Mouse (Mus musculus) gastrocnemius, postnatal 36 days (tissue): Measurements from ENCODE around the gene Gm9887. TPM values are rescaled to one million over a fixed set of nuclear protein-coding genes. Genes with fewer than 3 reads are reported as not detected.
"Not testable (repeated sequence)": the region's sequence is repeated elsewhere in the genome, so short reads cannot be mapped to it uniquely, and the experiment has no call there.

Experiments used
- DNase-seq, 2 experiments: peaks; one replicate each; pipeline ENCODE4 v3.0.0; 2022
- intact Hi-C: fragments of 180-260 bp; cut with DNase I; formaldehyde crosslinking; loops from one replicate; pipeline ENCODE4 v1.15.1; 2025
- microRNA-seq, 2 experiments: library from miRNA; unstranded; fragments of <30 nt; microRNA quantifications; one replicate each; pipeline ENCODE4 v1.2.0; 2021
- total RNA-seq, 2 experiments: library from RNA; stranded (reverse); gene quantifications; 2 replicates each; pipeline ENCODE4 v1.2.3; 2021

Gm9887 gene
- total RNA-seq, 2 experiments from 2014 or later, result not detected

- intact Hi-C loops, result no loop called here
These were observed 9.9 kb downstream of the Gm9887 start for GRCm38 (mm10) chr12:69362388-69362787.

GRCm38 (mm10) chr12:69361919-69362318 is 10.3 kb downstream of the Gm9887 start:
- no peak for DNase-seq
- intact Hi-C loops, result no loop called here

More at GRCm38 (mm10) chr12:69362388-69362787, 9.9 kb downstream of the Gm9887 start:
- DNase-seq, result no peak

- intact Hi-C loops, result not testable (repeated sequence)
- DNase-seq, result peak; percentile 98 to 99
These were observed 11.0 kb downstream of the Gm9887 start for GRCm38 (mm10) chr12:69360997-69361899.

GRCm38 (mm10) chr12:69360655-69360996 is 11.6 kb downstream of the Gm9887 start:
- DNase-seq, result peak in 1 of 2 experiments; percentile 26

GRCm38 (mm10) chr12:69357300-69357646 is 15.0 kb downstream of the Gm9887 start:
- no peak for DNase-seq
- intact Hi-C loops, result loop anchor here (10.0 kb wide), 1 partner anchor 328 kb away; the partner anchor contains the start of gene Sos2

More at GRCm38 (mm10) chr12:69360655-69360996, 11.6 kb downstream of the Gm9887 start:
- intact Hi-C loops, result no loop called here

- DNase-seq, result peak; percentile 73 to 75
- intact Hi-C loops, result loop anchor here (10.0 kb wide), 1 partner anchor 328 kb away; the partner anchor contains the start of gene Sos2
These were observed 15.5 kb downstream of the Gm9887 start, which contains the start of gene Nemf for GRCm38 (mm10) chr12:69356546-69357299. Gene Nemf, minus strand, starts transcription at chr12:69357165.

GRCm38 (mm10) chr12:69351685-69352084 is 20.6 kb downstream of the Gm9887 start:
- intact Hi-C loops, result loop anchor here (10.0 kb wide), 1 partner anchor 333 kb away; the partner anchor contains the start of gene Sos2
- no peak for DNase-seq

- DNase-seq, result no peak
- intact Hi-C loops, result loop anchor here (10.0 kb wide), 1 partner anchor 335 kb away; the partner anchor contains the start of gene Sos2
These were observed 22.3 kb downstream of the Gm9887 start for GRCm38 (mm10) chr12:69349928-69350327.

GRCm38 (mm10) chr12:69333547-69333946 is 38.7 kb downstream of the Gm9887 start:
- intact Hi-C loops, result loop anchor here (5.0 kb wide), 1 partner anchor 121 kb away; no protein-coding TSS in a partner anchor
- no peak for DNase-seq

GRCm38 (mm10) chr12:69332147-69332546 is 40.1 kb downstream of the Gm9887 start:
- intact Hi-C loops, result loop anchor here (5.0 kb wide), 1 partner anchor 120 kb away; no protein-coding TSS in a partner anchor
- DNase-seq, result no peak

- DNase-seq, result no peak
- intact Hi-C loops, result loop anchor here (5.0 kb wide), 1 partner anchor 119 kb away; no protein-coding TSS in a partner anchor
These were observed 41.1 kb downstream of the Gm9887 start for GRCm38 (mm10) chr12:69331187-69331586.

Small RNA genes within 50 kb of the gene (microRNA-seq; reads per million reads assigned to microRNA genes)
- gene Gm47299, result 0 reads per million in 2 experiments
- 0 reads per million in 2 experiments for gene Gm47305

Other genes with a start within 250 kb of the Gm9887 start
- gene Rps29, start 213.3 kb downstream of the Gm9887 start, total RNA-seq, result 100 to 1,000 TPM; 736 to 913 TPM
- not detected for gene Lrr1, start 203.6 kb downstream of the Gm9887 start, total RNA-seq
- 100 to 1,000 TPM; 256 to 308 TPM for gene Rpl36al, start 188.4 kb downstream of the Gm9887 start, total RNA-seq
- gene Mgat2, start 188.3 kb downstream of the Gm9887 start, total RNA-seq, result 1 to 10 TPM; 6.5 to 7.7 TPM
- 1 to 10 TPM; 1.9 to 3.2 TPM for gene Gm49383, start 175.4 kb downstream of the Gm9887 start, total RNA-seq
- under 1 TPM; 0.33 to 0.44 TPM for gene Dnaaf2, start 174.0 kb downstream of the Gm9887 start, total RNA-seq
- 1 to 10 TPM; 1.5 to 1.8 TPM for gene Gm49384, start 168.2 kb downstream of the Gm9887 start, total RNA-seq
- under 1 TPM; 0.30 to 0.33 TPM for gene Pole2, start 144.3 kb downstream of the Gm9887 start, total RNA-seq
- 10 to 100 TPM; 17.2 to 19.6 TPM for gene Klhdc1, start 131.3 kb downstream of the Gm9887 start, total RNA-seq
- gene Klhdc2, start 75.8 kb downstream of the Gm9887 start, total RNA-seq, result 100 to 1,000 TPM; 102 to 105 TPM
- gene Nemf, start 15.3 kb downstream of the Gm9887 start, total RNA-seq, result 10 to 100 TPM; 15.9 to 21.6 TPM
- gene Arf6, start 308 bp downstream of the Gm9887 start, total RNA-seq, result 10 to 100 TPM; 18.3 to 20.9 TPM
- 1 to 10 TPM; 3.1 to 3.8 TPM for gene Vcpkmt, start 210.6 kb upstream of the Gm9887 start, total RNA-seq